Mouse (Mus musculus): ENCODE measurements around the gene Txndc16. TPM values are rescaled to one million over a fixed set of nuclear protein-coding genes. Genes with fewer than 3 reads are reported as not detected.

The Txndc16 gene
- total RNA-seq, 1 experiment from 2014 or later: 125 TPM

- ATAC-seq (ENCODE audit: extremely low read depth, insufficient number of reproducible peaks, low FRiP score, poor library complexity, severe bottlenecking): no peak
Measured at GRCm38 (mm10) chr14:45172260-45172659, 47.9 kb downstream of the Txndc16 start.

DNA sequence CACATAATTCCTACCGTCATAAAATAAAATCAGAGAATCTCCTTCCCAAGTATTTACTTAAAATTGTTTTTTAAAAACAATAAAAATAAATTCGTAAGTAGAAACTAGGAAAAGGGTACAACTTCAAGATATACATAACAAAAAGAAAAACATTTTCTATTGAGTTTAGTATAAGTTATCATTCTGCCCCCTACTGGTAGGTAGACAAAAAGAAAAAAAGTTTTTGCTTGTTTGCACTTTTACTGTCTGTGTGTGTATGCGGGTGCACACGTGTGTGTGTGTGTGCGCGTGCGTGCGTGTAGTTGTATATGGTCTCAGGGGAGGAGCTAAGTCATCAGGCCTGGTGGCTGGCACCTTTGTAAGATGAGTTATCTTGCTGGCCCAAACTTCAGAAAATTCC, 52.8 kb downstream of the Txndc16 start:
- ATAC-seq (ENCODE audit: extremely low read depth, insufficient number of reproducible peaks, low FRiP score, poor library complexity, severe bottlenecking): peak; percentile 44; the same call in 1 of the 2 replicates

DNA sequence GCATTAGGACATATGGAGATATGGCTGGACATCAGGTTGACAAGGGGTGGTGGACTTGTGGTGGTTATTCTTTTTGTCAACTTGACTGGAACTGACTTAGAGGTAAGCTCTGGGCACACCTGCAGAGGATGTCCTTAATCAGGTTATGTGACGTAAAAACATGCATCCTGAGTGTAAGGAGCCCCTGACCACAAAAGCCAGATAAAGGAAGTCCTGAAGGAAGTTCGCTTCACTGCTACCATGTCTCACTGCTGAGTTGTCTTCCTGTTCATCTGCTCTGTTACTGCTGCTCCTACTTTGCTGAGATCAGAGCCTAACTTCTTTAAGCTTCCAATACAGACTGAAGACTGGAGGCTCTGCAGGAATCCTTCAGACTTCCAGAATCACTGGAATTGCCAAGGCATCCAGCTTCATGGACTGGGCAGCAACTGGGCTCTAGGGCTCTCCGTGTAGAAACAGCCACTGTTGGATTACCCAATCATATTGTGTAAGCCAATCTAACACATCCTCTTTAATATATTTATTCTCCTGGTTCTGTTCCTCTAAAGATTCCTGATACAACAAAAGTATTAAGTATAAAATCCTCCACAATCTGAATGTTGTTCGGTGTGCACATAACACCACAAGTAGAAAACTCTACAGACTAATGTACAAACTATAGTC, 64.5 kb downstream of the Txndc16 start:
- ATAC-seq (ENCODE audit: extremely low read depth, insufficient number of reproducible peaks, low FRiP score, poor library complexity, severe bottlenecking): peak; percentile 97

- no peak for ATAC-seq (ENCODE audit: extremely low read depth, insufficient number of reproducible peaks, low FRiP score, poor library complexity, severe bottlenecking)
Measured at GRCm38 (mm10) chr14:45153258-45153657, 66.9 kb downstream of the Txndc16 start.

DNA sequence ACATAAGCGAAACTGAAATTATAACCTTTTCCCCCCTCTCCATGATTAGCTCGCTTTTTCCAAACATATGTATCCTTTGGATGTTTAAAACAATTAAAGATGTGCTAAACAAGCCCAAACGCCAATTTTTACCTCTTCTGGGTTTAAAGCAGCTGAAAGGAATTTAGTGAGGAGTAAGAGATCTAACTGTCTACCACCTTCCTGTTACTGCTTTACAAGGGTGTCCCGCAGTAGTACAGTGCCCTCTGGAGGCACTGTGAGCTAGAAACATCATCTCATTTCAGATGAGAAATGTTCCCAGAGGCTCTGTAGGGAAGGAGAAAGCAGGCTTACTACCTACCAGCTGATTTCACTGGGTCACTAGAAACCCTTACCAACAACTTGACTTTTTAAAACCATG, 77.6 kb downstream of the Txndc16 start:
- peak; percentile 90 for ATAC-seq (ENCODE audit: extremely low read depth, insufficient number of reproducible peaks, low FRiP score, poor library complexity, severe bottlenecking)

- no peak for ATAC-seq (ENCODE audit: extremely low read depth, insufficient number of reproducible peaks, low FRiP score, poor library complexity, severe bottlenecking)
Measured at GRCm38 (mm10) chr14:45140344-45141080, 79.6 kb downstream of the Txndc16 start.

- ATAC-seq (ENCODE audit: extremely low read depth, insufficient number of reproducible peaks, low FRiP score, poor library complexity, severe bottlenecking): no peak
Measured at GRCm38 (mm10) chr14:45135961-45136360, 84.2 kb downstream of the Txndc16 start.

DNA sequence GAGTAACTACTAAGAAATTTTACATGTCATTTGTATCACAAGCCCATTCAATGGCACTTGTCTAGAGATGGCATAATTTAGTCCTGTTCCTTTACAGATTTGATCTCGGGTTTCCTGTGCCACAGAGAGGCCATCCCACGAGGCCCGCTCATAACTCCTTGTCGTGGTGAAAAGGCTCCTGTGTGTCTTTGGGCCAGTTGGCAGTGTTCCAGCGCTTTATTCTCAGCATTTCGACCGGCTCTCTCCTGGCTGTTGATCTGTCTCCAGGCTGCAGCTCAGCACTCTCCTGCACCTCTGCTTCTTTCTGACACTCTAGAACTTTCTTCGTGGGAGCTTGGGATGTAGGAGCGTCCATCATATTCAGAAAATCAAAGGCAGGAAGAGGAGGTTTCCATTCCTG, 84.6 kb downstream of the Txndc16 start:
- ATAC-seq (ENCODE audit: extremely low read depth, insufficient number of reproducible peaks, low FRiP score, poor library complexity, severe bottlenecking): no peak

DNA sequence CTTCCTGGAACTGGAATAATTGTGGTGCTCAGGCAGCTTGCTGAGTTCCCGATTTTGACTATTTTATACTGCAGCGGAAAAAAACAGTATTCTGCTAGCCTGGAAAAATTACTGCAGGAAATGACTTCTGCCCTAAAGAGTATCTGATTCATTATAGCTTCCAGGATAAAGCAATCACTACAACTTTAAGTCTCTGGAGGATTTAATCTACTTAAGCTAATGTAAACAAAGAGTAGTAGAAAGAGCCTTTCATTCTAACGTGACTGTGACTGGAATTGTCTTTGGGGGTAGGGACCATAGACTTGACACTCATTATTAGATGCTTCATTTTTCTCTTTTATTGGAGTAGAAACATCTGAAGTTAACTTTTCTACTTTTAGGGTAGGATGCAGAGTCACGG, 101.8 kb downstream of the Txndc16 start:
- ATAC-seq (ENCODE audit: extremely low read depth, insufficient number of reproducible peaks, low FRiP score, poor library complexity, severe bottlenecking): no peak

- ATAC-seq (ENCODE audit: extremely low read depth, insufficient number of reproducible peaks, low FRiP score, poor library complexity, severe bottlenecking): no peak
Measured at GRCm38 (mm10) chr14:45102201-45102600, 117.9 kb downstream of the Txndc16 start.

- ATAC-seq (ENCODE audit: extremely low read depth, insufficient number of reproducible peaks, low FRiP score, poor library complexity, severe bottlenecking): peak; percentile 90
Measured at GRCm38 (mm10) chr14:45092327-45092726, 127.8 kb downstream of the Txndc16 start.

DNA sequence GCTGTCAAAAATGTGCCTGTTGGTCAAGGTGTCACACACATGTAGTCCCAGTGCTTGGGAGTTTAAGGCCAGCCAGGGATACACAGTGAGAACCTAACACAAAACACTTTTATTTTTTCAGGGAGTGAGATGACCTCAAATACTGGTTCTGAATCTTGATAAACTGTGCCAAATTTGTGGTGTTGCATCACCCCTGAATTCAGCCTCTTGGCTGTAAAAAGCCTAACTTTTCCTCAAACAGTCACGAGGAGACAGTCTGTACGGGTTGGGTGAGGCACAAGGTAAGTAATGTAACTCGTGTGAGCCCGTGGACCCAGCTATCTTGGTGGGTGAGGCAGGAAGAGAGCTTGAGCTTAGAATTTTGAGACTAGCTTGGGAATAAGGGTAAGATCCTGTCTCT, 130.1 kb downstream of the Txndc16 start:
- ATAC-seq (ENCODE audit: extremely low read depth, insufficient number of reproducible peaks, low FRiP score, poor library complexity, severe bottlenecking): no peak

DNA sequence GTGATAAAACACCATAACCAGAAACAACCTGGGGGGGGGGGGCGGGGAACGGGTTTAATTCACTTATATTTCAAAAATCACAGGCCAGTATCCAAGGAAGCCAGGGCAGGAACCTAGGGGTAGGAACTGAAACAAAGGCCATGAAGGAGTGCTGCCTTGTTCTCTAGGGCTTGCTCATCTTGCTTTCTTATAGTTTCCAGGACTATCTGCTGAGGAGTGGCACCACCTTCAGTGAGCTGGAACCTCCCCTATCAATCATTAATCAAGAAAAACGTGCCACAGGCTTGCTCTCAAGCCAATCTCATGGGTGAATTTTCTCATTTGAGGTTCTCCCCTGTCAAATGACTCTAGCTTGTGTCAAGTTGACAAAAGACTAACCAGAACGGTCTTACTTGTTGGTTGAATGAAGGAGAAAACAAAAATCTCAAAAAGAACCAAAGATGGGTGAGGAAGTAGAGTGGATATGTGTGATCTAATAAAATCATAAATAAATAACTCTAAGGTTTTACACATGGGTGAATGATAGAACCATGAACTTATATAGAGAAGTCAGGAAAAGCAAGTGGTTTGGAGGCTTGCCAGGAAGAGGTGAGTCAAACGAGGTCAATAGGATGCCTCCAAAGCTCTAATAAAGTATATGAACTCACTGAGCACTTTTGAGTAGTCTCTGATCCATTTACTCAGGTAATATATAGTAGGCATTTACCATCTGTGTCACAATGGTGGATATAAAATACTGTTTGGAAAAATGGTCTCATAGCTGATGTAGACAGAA, 134.3 kb downstream of the Txndc16 start:
- ATAC-seq (ENCODE audit: extremely low read depth, insufficient number of reproducible peaks, low FRiP score, poor library complexity, severe bottlenecking): no peak

- no peak for ATAC-seq (ENCODE audit: extremely low read depth, insufficient number of reproducible peaks, low FRiP score, poor library complexity, severe bottlenecking)
Measured at GRCm38 (mm10) chr14:45084656-45085280, 135.4 kb downstream of the Txndc16 start.

DNA sequence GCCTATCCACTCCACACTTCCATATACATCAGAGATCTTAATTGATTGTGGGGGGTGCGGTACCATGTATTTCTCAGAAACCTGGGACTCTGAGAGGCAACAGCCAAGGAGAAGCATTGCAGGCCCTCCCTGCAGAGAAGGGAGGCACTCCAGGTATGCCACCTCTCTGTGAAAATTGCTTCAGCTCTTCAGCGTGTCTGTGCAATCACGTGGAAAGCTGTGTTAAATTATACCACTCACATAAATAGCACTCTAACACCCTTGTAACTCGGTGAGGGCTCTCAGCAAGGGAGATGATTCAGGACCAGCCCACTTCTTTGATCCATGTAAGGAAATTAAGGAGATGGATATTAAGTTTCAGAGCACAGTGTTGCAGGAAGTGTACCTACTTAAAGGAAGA, 136.6 kb downstream of the Txndc16 start:
- ATAC-seq (ENCODE audit: extremely low read depth, insufficient number of reproducible peaks, low FRiP score, poor library complexity, severe bottlenecking): no peak

Other genes starting within 250 kb of the Txndc16 start
- gene Ptger2, start 232.1 kb downstream of the Txndc16 start, total RNA-seq (2017): 9.8 and 12.2 TPM in 2 replicates
- gene Gpr137c, start 611 bp downstream of the Txndc16 start, total RNA-seq (2017): 7.8 and 8.2 TPM in 2 replicates
- 17.0 and 25.9 TPM in 2 replicates for gene Ero1l, start 98.4 kb upstream of the Txndc16 start, total RNA-seq (2017)
- gene Psmc6, start 109.5 kb upstream of the Txndc16 start, total RNA-seq (2017): 111 and 117 TPM in 2 replicates
- gene Styx, start 130.8 kb upstream of the Txndc16 start, total RNA-seq (2017): 18.2 and 20.6 TPM in 2 replicates
- gene Gnpnat1, start 184.6 kb upstream of the Txndc16 start, total RNA-seq (2017): 12.8 and 18.3 TPM in 2 replicates

Measured in neutrophil, adult 5-6 weeks (primary cell).